In the genomic region with DNA sequence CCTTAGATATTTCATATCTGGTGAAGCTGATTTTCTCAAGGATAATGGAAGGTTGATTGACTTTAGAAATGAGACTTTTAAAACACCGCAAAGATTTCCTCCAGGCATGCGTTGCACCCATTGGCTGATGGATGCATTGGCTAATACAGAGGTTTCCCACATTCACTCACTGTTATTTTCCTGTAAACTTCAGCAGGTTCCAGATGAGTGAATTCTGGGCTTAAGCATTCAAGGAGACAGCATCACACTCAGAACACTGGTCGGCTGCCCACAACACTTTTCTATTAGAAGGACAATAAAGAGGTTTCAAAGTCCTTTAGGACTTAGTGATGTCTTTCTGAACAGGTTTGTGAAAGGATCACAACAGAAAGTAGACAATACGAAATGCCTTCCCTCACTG, we compare ENCODE assay signal across 29 mouse cellular contexts. TPM values are rescaled to one million over a fixed set of nuclear protein-coding genes. Genes with fewer than 3 reads are reported as not detected.
"Had no signal": no experiment of that assay in that cellular context is flagged by ENCODE, and none has a peak within 500 bp of the region (broad histone marks: within the 10 kb centered on the region; RNA-seq: fewer than 3 reads in every experiment).

No protein-coding gene starts in this region.

- H3K27ac ChIP-seq: gastrocnemius, adult 2 months; heart, embryonic 10.5 days; hindbrain, embryonic 10.5 days; hindbrain, embryonic 12.5 days; hindbrain, embryonic 14.5 days; intestine, embryonic 15.5 days; limb, embryonic 13.5 days; limb, embryonic 15.5 days; liver, embryonic 12.5 days; liver, embryonic 14.5 days had no signal

- H3K36me3 ChIP-seq: heart, embryonic 10.5 days; heart, embryonic 12.5 days; hindbrain, embryonic 10.5 days; hindbrain, embryonic 12.5 days; intestine, embryonic 15.5 days; limb, embryonic 13.5 days; limb, embryonic 15.5 days; liver, embryonic 12.5 days had no signal

- ATAC-seq: hindbrain, embryonic 16.5 days; inflammation-experienced regulatory T-cells, adult 6 months; intestine, embryonic 15.5 days; intestine, postnatal 0 days; liver, embryonic 12.5 days had no signal

- H3K9me3 ChIP-seq: heart, embryonic 10.5 days; heart, embryonic 12.5 days; hindbrain, embryonic 10.5 days; hindbrain, embryonic 12.5 days; intestine, embryonic 15.5 days; limb, embryonic 13.5 days; limb, embryonic 15.5 days; liver, embryonic 12.5 days had no signal

- H3K4me1 ChIP-seq: heart, embryonic 10.5 days; heart, embryonic 12.5 days; hindbrain, embryonic 10.5 days; hindbrain, embryonic 12.5 days; intestine, embryonic 15.5 days; liver, embryonic 12.5 days had no signal

- H3K4me2 ChIP-seq: heart, embryonic 12.5 days; hindbrain, embryonic 12.5 days; hindbrain, embryonic 14.5 days; intestine, embryonic 15.5 days; limb, embryonic 13.5 days; limb, embryonic 15.5 days; liver, embryonic 12.5 days had no signal

- DNase-seq: gastrocnemius, adult 2 months; gastrocnemius, postnatal 10 days; gastrocnemius, postnatal 25 days; heart, adult 18-20 months; heart, postnatal 10 days; heart, postnatal 4 days; layer of hippocampus, adult 9-11 months; layer of hippocampus, postnatal 36 days; left cerebral cortex, postnatal 4 days; lung, adult 18-20 months had no signal

- H3K27me3 ChIP-seq: heart, embryonic 12.5 days; hindbrain, embryonic 12.5 days; intestine, embryonic 15.5 days; limb, embryonic 15.5 days; liver, embryonic 12.5 days had no signal

- H3K9ac ChIP-seq: heart, embryonic 12.5 days; hindbrain, embryonic 12.5 days; hindbrain, embryonic 14.5 days; intestine, embryonic 15.5 days; limb, embryonic 13.5 days; limb, embryonic 15.5 days; liver, embryonic 12.5 days; liver, embryonic 14.5 days had no signal

- H3K4me3 ChIP-seq: gastrocnemius, adult 2 months; heart, embryonic 10.5 days; heart, embryonic 12.5 days; hindbrain, embryonic 10.5 days; hindbrain, embryonic 12.5 days; intestine, embryonic 15.5 days; limb, embryonic 13.5 days; limb, embryonic 15.5 days; liver, embryonic 12.5 days had no signal

RNA-seq across cellular contexts. Expression of a gene that starts 0.9 kb away (rescaled TPM):
- polyA plus RNA-seq: frontal cortex, adult 2 months; heart, embryonic 12.5 days; heart, embryonic 14.5 days; heart, embryonic 16.5 days; hindbrain, embryonic 14.5 days; hindbrain, embryonic 16.5 days; inflammation-experienced regulatory T-cells, adult 6 months; intestine, embryonic 15.5 days; intestine, postnatal 0 days; large intestine, adult 2 months; liver, adult 2 months; liver, embryonic 12.5 days; liver, embryonic 14.5 days; liver, embryonic 16.5 days had no signal
